Mouse (Mus musculus) CH12.LX (cell line): ENCODE data around the gene Csdc2.

ENCODE experiments used
- CTCF ChIP-seq, 2 experiments: IDR thresholded peaks in 1 of 2; conservative IDR thresholded peaks in 1 of 2; 2 replicates each; pipeline ENCODE4 v1.5.1; 2011 to 2012; ENCODE audit warnings: low read depth in 2 of 2, low read length in 2 of 2, improper control_type of control experiment in 1 of 2, inconsistent platforms in 1 of 2, mild to moderate bottlenecking in 1 of 2, moderate library complexity in 1 of 2
- E2F4 ChIP-seq: IDR thresholded peaks from 2 replicates; pipeline ENCODE4 v1.6.1; 2011; ENCODE audit warnings: low read depth, low read length, improper control_type of control experiment; ENCODE audit not compliant: insufficient replicate concordance
- EP300 ChIP-seq: IDR thresholded peaks from 2 replicates; pipeline ENCODE4 v1.6.1; 2011; ENCODE audit warnings: low read length, improper control_type of control experiment
- MAFK ChIP-seq: IDR thresholded peaks from 2 replicates; pipeline ENCODE4 v1.6.1; 2011; ENCODE audit warnings: low read length, improper control_type of control experiment; ENCODE audit not compliant: insufficient replicate concordance
- MAX ChIP-seq: IDR thresholded peaks from 2 replicates; pipeline ENCODE4 v1.6.1; 2011; ENCODE audit warnings: low read length, improper control_type of control experiment
- MAZ ChIP-seq: IDR thresholded peaks from 2 replicates; pipeline ENCODE4 v1.6.1; 2012; ENCODE audit warnings: low read depth, mild to moderate bottlenecking, inconsistent platforms, low read length, improper control_type of control experiment, moderate library complexity
- RAD21 ChIP-seq: IDR thresholded peaks from 2 replicates; pipeline ENCODE4 v1.6.1; 2011; ENCODE audit warnings: low read depth, mild to moderate bottlenecking, low read length, improper control_type of control experiment, moderate library complexity
- RCOR1 ChIP-seq: conservative IDR thresholded peaks from 2 replicates; pipeline ENCODE4 v1.6.1; 2012; ENCODE audit warnings: low read depth, mild to moderate bottlenecking, inconsistent platforms, low read length, improper control_type of control experiment
- SIN3A ChIP-seq: IDR thresholded peaks from 2 replicates; pipeline ENCODE4 v1.6.1; 2012; ENCODE audit warnings: low read length, improper control_type of control experiment, inconsistent platforms
- SMC3 ChIP-seq: IDR thresholded peaks from 2 replicates; pipeline ENCODE4 v1.6.1; 2011; ENCODE audit warnings: low read depth, low read length, improper control_type of control experiment
- ZC3H11A ChIP-seq: IDR thresholded peaks from 2 replicates; pipeline ENCODE4 v1.6.1; 2012; ENCODE audit warnings: low read depth, mild to moderate bottlenecking, inconsistent platforms, low read length, improper control_type of control experiment

DNA sequence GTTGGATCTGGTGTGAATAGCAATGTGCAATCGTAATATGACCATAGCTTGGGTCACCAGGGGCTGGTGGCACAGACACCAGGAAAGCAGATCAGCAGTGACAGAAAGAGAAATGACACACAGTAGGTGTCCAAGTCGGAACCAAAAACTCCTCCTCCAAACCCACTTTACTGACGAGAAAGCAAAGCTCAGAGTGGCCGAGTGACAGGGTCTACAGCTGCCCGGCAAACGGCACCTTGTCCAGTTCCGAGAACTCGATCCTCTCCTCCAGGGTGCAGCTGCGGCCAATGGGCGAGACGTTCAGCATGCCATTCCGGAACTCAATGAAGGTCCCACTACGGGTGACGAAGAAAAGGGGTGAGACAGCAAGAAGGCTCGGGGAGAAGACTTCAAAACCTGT is 18.9 kb downstream of the Csdc2 start:
- TF ChIP-seq RCOR1: no peak
- no peak for TF ChIP-seq ZC3H11A
- no peak for TF ChIP-seq SMC3
- TF ChIP-seq RAD21: no peak
- no peak for TF ChIP-seq MAX
- no peak for TF ChIP-seq CTCF (conservative IDR thresholded peaks at IDR 0.05 in 1 of 2, IDR thresholded peaks at IDR 0.05 in 1 of 2; ENCODE audit: low read depth in 2 of 2, low read length in 2 of 2)
- TF ChIP-seq SIN3A: no peak
- TF ChIP-seq E2F4: no peak
- no peak for TF ChIP-seq MAZ
- no peak for TF ChIP-seq EP300
- no peak for TF ChIP-seq MAFK
